Mouse (Mus musculus): ENCODE measurements at regions not wholly inside any gene's neighbourhood (a gene's known extent, or its start where the extent isn't known, plus 50 kb on each side); places are given as distances from the start of the nearest gene placed in this dataset.

DNA sequence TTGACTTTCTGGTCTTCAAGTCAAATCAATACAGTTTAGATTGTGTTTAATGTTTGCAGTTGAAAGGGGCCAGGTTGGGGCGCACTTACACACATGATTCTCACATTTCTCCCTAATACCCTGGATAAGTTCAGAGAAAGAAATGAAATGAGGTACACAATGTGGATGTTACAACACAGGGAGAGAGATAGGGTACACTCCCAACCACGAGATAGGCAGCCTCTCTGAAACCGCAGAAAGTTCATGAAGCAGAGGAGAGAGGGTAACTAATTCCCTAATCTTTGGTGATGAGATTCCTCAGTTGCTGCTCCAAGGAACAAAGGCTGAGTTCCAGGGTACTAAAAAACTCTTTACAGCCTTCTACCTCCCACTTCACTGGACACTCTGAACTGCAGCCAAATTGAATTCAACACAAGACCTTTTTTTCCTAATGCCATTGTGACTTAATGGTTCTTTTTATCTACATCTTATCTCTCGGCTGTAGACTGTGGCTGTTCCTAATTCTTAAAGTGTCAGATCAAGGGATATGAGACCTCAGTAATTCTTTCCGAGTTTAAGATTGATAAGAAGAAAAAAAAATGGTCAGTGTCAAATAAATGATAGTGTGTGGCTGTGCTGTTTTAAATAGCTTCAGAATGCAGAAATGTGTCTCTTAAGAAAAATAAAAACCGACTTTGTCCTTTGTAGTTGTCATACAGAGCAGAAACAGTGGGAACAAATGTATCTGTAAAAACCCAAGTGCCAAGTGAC is 193.8 kb upstream of the Atp2b1 start:
- H3K9ac ChIP-seq: no peak overlapping the region

DNA sequence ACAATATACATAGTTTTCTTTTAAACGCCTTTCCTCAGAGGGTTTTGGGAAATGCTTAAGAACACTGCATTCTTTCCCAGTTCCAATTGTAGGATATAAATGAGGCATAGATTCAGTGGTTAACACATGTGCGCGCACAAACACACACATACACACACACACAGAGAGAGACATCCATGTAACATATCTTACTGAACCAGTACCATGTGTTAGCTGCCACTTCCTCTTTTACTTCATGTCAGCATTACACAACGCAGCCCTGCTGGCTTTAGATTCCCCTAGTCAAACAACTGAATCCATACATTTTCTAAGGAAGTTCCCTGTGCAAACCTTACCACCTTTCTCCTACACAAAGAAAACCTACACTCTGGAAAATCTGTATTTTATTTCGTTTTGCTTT is 189.1 kb upstream of the Atp2b1 start:
- H3K27me3 ChIP-seq: no peaks in the 10 kb centered on the region
- H3K9ac ChIP-seq: no peak overlapping the region
- H3K4me1 ChIP-seq: peaks cover 3% of the 10 kb centered on the region; the same call in 1 of the 2 replicates
- no peaks in the 10 kb centered on the region for H3K36me3 ChIP-seq
- no peak for ATAC-seq (replicated peaks; ENCODE audit: low FRiP score)
- no peaks in the 10 kb centered on the region for H3K9me3 ChIP-seq (replicated peaks)
- H3K27ac ChIP-seq: no peak overlapping the region
- 88% methylated on average over 5 of the region's 5 CpGs for WGBS
- H3K4me2 ChIP-seq: no peak overlapping the region
- H3K4me3 ChIP-seq (replicated peaks): no peak overlapping the region

More for the DNA sequence above, 193.8 kb upstream of the Atp2b1 start:
- Histone ChIP-seq H3K4me2 (no peak overlapping the region), H3K4me3 (replicated peaks) (no peak overlapping the region), H3K27me3 (no peaks in the 10 kb centered on the region), H3K27ac (no peak overlapping the region), H3K4me1 (peaks cover 3% of the 10 kb centered on the region; the same call in 1 of the 2 replicates), H3K9me3 (replicated peaks) (no peaks in the 10 kb centered on the region), H3K36me3 (no peaks in the 10 kb centered on the region)
- ATAC-seq (replicated peaks; ENCODE audit: low FRiP score): no peak
- 44% methylated on average over 6 of the region's 6 CpGs for WGBS

DNA sequence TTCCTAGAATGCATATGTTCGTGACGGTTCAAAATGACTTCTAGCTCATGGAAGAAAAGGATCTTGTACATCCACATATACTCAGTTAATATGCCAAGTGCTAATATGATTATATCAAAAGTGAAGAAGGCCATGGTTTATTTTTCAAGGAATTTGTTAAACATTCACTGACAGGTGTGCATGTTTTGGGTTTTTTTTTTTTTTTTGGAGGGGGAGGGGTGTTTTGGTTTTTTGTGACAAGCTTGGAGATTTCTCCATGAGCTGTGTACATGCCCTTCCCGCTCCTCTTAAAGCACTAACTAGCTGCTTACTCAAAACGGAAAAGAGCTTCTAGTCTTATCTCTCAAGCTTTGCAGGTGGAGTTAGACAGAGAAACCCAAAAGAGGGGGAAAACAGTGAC is 187.1 kb upstream of the Atp2b1 start:
- Histone ChIP-seq H3K4me1 (no peaks in the 10 kb centered on the region), H3K36me3 (no peaks in the 10 kb centered on the region), H3K27me3 (no peaks in the 10 kb centered on the region), H3K9me3 (replicated peaks) (no peaks in the 10 kb centered on the region), H3K9ac (no peak overlapping the region), H3K4me2 (no peak overlapping the region), H3K27ac (no peak overlapping the region), H3K4me3 (replicated peaks) (no peak overlapping the region)
- no peak for ATAC-seq (replicated peaks; ENCODE audit: low FRiP score)
- 82% methylated on average over 4 of the region's 4 CpGs for WGBS

DNA sequence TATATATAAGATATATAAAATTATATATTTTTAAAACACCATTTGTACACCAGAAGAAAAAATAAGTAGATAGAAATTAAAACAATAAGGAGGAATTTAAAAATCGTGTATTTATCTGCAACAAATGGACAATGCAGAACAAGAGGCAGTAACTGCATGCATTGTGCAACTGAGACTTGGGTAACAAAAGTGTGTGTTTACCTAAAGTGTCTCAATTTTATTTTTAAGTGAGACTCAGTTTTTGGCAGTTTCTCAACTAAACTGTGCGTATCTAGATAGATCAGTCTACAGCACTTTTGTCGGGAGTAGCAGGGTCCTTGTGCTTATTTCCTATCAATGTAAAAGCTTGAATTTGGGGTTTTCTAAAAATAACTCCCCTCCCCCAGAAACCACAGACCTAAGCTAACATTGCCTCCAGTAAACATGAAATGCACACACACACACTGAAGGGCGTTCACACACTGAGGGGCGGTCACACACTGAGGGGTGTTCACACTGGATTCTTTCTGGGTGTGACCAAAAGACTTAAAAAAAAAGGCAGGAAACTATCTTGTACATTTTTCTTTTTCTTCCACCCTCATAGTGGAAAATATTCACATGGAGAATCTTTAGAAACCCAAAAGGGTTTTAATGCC is 185.7 kb upstream of the Atp2b1 start:
- Histone ChIP-seq H3K36me3 (no peaks in the 10 kb centered on the region), H3K9ac (no peak overlapping the region), H3K27me3 (no peaks in the 10 kb centered on the region), H3K27ac (no peak overlapping the region), H3K4me2 (no peak overlapping the region), H3K4me1 (no peaks in the 10 kb centered on the region), H3K4me3 (replicated peaks) (no peak overlapping the region), H3K9me3 (replicated peaks) (no peaks in the 10 kb centered on the region)
- 89% methylated on average over 5 of the region's 5 CpGs for WGBS
- no peak for ATAC-seq (replicated peaks; ENCODE audit: low FRiP score)

DNA sequence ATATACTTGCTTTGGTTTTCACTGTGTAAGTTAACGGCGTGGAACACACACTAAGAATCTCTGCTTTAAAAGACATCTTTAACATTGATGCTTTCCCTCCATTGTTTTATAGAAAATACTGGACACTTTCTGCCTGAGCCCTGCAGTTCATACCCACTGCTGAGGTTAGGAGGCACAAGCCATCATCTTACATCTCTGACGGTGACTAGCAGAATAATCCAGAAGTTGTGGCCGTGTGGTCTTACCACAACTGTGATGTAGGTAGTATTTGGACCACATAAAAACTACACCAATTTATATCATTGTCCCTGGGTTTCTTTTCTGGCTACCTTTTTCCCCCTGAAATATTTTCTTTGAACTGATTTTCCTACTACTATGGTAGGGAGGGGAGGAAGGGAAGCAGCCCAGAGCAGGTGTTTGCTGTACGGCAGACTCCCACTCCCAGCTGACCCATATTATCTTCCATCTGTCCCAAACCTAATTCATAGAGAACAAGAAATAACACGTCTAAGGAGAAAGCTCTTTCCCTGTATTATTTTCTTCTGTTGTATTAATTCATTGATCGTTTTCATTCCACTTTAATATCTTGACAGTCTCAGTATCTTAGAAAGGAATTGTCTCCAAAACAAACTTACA is 180.1 kb upstream of the Atp2b1 start:
- Histone ChIP-seq H3K9me3 (replicated peaks) (no peaks in the 10 kb centered on the region), H3K4me3 (replicated peaks) (no peak overlapping the region), H3K27ac (no peak overlapping the region), H3K4me2 (no peak overlapping the region), H3K27me3 (no peaks in the 10 kb centered on the region), H3K36me3 (no peaks in the 10 kb centered on the region), H3K4me1 (no peaks in the 10 kb centered on the region), H3K9ac (no peak overlapping the region)
- 77% methylated on average over 7 of the region's 7 CpGs for WGBS
- no peak for ATAC-seq (replicated peaks; ENCODE audit: low FRiP score)

DNA sequence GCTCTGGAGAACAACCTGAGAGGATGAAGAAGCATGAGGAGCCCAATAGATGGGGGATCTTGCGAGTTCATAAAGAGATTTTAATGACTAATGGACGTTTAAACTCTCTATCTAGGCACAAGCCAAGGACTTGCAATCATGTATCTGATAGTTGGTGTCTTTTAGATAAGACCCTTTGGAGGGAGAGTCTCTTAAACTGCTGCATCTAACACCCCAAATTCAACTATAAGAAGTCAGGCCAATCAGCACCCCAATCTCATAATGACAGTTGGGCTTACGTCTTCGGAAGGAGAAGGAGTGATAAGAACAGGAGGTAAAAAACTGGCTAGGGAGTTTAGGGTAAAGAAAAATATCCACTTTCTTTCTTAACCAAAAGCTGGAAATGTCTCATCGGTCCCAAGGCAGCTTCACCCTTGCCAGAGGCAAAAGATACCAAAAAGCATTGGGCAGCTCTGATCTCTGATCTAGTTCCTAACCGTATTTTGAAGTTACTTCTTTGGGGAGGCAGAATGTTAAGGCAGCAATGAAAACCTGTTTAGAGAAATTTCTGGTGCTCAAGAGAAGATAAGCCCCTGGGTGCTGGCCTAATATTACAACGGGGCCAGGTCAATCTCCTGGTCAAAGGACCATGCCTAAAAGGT is 173.6 kb upstream of the Atp2b1 start:
- Histone ChIP-seq H3K9me3 (replicated peaks) (no peaks in the 10 kb centered on the region), H3K4me3 (replicated peaks) (no peak overlapping the region), H3K27me3 (no peaks in the 10 kb centered on the region), H3K4me2 (no peak overlapping the region), H3K36me3 (no peaks in the 10 kb centered on the region), H3K27ac (no peak overlapping the region), H3K9ac (no peak overlapping the region), H3K4me1 (peaks cover 15% of the 10 kb centered on the region)
- no peak for ATAC-seq (replicated peaks; ENCODE audit: low FRiP score)
- WGBS: 74% methylated on average over 7 of the region's 7 CpGs

DNA sequence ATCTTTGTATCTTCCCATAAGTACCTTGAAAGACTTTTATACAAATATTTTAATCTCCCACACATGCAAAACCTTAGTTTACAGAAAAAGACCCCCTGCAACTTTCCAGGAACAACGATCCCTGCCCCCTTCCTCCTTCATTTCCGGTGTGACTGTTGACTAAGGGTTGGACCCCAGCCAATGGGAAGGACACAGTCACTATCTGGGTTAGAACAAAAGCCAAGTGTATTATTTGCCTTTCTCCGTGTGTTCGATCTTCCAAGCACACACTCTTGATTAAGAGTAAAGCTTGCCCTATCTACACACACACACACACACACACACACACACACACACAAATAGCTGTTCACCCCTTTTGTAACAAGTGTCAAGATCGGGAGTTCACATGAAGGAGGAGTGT is 172.8 kb upstream of the Atp2b1 start:
- no peak overlapping the region for H3K4me3 ChIP-seq (replicated peaks)
- H3K4me1 ChIP-seq: peaks cover 15% of the 10 kb centered on the region
- H3K4me2 ChIP-seq: no peak overlapping the region
- 50% methylated on average over 5 of the region's 5 CpGs for WGBS
- H3K9me3 ChIP-seq (replicated peaks): no peaks in the 10 kb centered on the region
- no peak overlapping the region for H3K9ac ChIP-seq
- ATAC-seq (replicated peaks; ENCODE audit: low FRiP score): no peak
- H3K27ac ChIP-seq: no peak overlapping the region
- H3K27me3 ChIP-seq: no peaks in the 10 kb centered on the region
- H3K36me3 ChIP-seq: no peaks in the 10 kb centered on the region

- Histone ChIP-seq H3K4me2 (no peak overlapping the region), H3K9me3 (replicated peaks) (no peaks in the 10 kb centered on the region), H3K4me3 (replicated peaks) (no peak overlapping the region), H3K4me1 (peaks cover 15% of the 10 kb centered on the region), H3K27me3 (no peaks in the 10 kb centered on the region), H3K9ac (no peak overlapping the region), H3K36me3 (no peaks in the 10 kb centered on the region), H3K27ac (no peak overlapping the region)
- 65% methylated on average over 16 of the region's 16 CpGs for WGBS
- no peak for ATAC-seq (replicated peaks; ENCODE audit: low FRiP score)
Measured at GRCm38 (mm10) chr10:98742822-98743605, 171.2 kb upstream of the Atp2b1 start.

GRCm38 (mm10) chr10:98744246-98744645 is 170.0 kb upstream of the Atp2b1 start:
- H3K4me1 ChIP-seq: peaks cover 20% of the 10 kb centered on the region
- ATAC-seq (replicated peaks; ENCODE audit: low FRiP score): peak; percentile 61; the same call in 1 of the 2 replicates
- H3K9ac ChIP-seq: no peak overlapping the region
- H3K27ac ChIP-seq: peak overlapping the region; percentile 19; the same call in 1 of the 2 replicates
- H3K9me3 ChIP-seq (replicated peaks): no peaks in the 10 kb centered on the region
- no peaks in the 10 kb centered on the region for H3K36me3 ChIP-seq
- 5% methylated on average over 6 of the region's 6 CpGs for WGBS
- H3K27me3 ChIP-seq: no peaks in the 10 kb centered on the region
- H3K4me2 ChIP-seq: 0 out of 2 replicates have a peak overlapping the region, but pooled peaks have one; percentile 3
- H3K4me3 ChIP-seq (replicated peaks): no peak overlapping the region

GRCm38 (mm10) chr10:98744662-98745061 is 169.5 kb upstream of the Atp2b1 start:
- no peak overlapping the region for H3K9ac ChIP-seq
- H3K4me2 ChIP-seq: no peak overlapping the region
- peak; percentile 57; the same call in 1 of the 2 replicates for ATAC-seq (replicated peaks; ENCODE audit: low FRiP score)
- H3K27me3 ChIP-seq: no peaks in the 10 kb centered on the region
- H3K36me3 ChIP-seq: no peaks in the 10 kb centered on the region
- H3K27ac ChIP-seq: 0 out of 2 replicates have a peak overlapping the region, but pooled peaks have one; percentile 19
- peaks cover 21% of the 10 kb centered on the region for H3K4me1 ChIP-seq
- no peaks in the 10 kb centered on the region for H3K9me3 ChIP-seq (replicated peaks)
- H3K4me3 ChIP-seq (replicated peaks): no peak overlapping the region
- 26% methylated on average over 6 of the region's 6 CpGs for WGBS

GRCm38 (mm10) chr10:98745409-98745808 is 168.8 kb upstream of the Atp2b1 start:
- H3K4me2 ChIP-seq: no peak overlapping the region
- H3K4me3 ChIP-seq (replicated peaks): no peak overlapping the region
- no peaks in the 10 kb centered on the region for H3K36me3 ChIP-seq
- H3K27me3 ChIP-seq: no peaks in the 10 kb centered on the region
- H3K4me1 ChIP-seq: peaks cover 21% of the 10 kb centered on the region
- H3K9ac ChIP-seq: no peak overlapping the region
- H3K9me3 ChIP-seq (replicated peaks): no peaks in the 10 kb centered on the region
- no peak overlapping the region for H3K27ac ChIP-seq
- no peak for ATAC-seq (replicated peaks; ENCODE audit: low FRiP score)
- WGBS: 76% methylated on average over 2 of the region's 2 CpGs
